Mouse (Mus musculus) lung, embryonic 15.5 days (tissue): ENCODE measurements around the gene Rubcnl. TPM values are rescaled to one million over a fixed set of nuclear protein-coding genes. Genes with fewer than 3 reads are reported as not detected.

Experiments
- ATAC-seq: fragments of 200-750 bp; cut with Nextera tagmentation; 2 replicates; pipeline ENCODE4 v1.8.0; 2017; ENCODE audit warnings: moderate number of reproducible peaks, borderline replicate concordance; ENCODE audit not compliant: low FRiP score, low TSS enrichment; ENCODE audit errors: extremely low read depth
- H3K27ac ChIP-seq: fragments of 300-500 bp; sonication (generic); 2 replicates; pipeline ENCODE4 v1.5.1; 2015; ENCODE audit warnings: moderate library complexity, mild to moderate bottlenecking, inconsistent platforms
- H3K27me3 ChIP-seq: fragments of 300-500 bp; sonication (generic); 2 replicates; pipeline ENCODE4 v1.6.1; 2015; ENCODE audit warnings: inconsistent platforms
- H3K36me3 ChIP-seq: fragments of 300-500 bp; sonication (generic); 2 replicates; pipeline ENCODE4 v1.6.1; 2015; ENCODE audit warnings: inconsistent platforms
- H3K4me1 ChIP-seq: fragments of 300-500 bp; sonication (generic); 2 replicates; pipeline ENCODE4 v1.6.1; 2015; ENCODE audit warnings: inconsistent platforms
- H3K4me2 ChIP-seq: fragments of 300-500 bp; sonication (generic); 2 replicates; pipeline ENCODE4 v1.6.1; 2015; ENCODE audit warnings: inconsistent platforms, mild to moderate bottlenecking, moderate library complexity
- H3K4me3 ChIP-seq: fragments of 300-500 bp; sonication (generic); 2 replicates; pipeline ENCODE4 v1.5.1; 2015; ENCODE audit warnings: mild to moderate bottlenecking, inconsistent platforms
- H3K9ac ChIP-seq: fragments of 300-500 bp; sonication (generic); 2 replicates; pipeline ENCODE4 v1.6.1; 2015; ENCODE audit warnings: inconsistent platforms
- H3K9me3 ChIP-seq: fragments of 300-500 bp; sonication (generic); 2 replicates; pipeline ENCODE4 v1.6.1; 2016; ENCODE audit warnings: inconsistent platforms
- WGBS: fragments of 180-500 bp; shearing (Covaris S2); methylation state at CpG from one replicate; pipeline ENCODE4 v1.1.7; 2015; 5-methylcytosine and 5-hydroxymethylcytosine counted together
- polyA plus RNA-seq: library from polyadenylated mRNA; unstranded; fragments of >200 nt; fragmentation: Nextera tagmentation; extraction: Ambion mirVana; gene quantifications from 2 replicates; pipeline ENCODE4 v1.2.1, GENCODE M21; 2015

Rubcnl gene
- polyA plus RNA-seq, 1 experiment from 2014 or later = 0.37 TPM

DNA sequence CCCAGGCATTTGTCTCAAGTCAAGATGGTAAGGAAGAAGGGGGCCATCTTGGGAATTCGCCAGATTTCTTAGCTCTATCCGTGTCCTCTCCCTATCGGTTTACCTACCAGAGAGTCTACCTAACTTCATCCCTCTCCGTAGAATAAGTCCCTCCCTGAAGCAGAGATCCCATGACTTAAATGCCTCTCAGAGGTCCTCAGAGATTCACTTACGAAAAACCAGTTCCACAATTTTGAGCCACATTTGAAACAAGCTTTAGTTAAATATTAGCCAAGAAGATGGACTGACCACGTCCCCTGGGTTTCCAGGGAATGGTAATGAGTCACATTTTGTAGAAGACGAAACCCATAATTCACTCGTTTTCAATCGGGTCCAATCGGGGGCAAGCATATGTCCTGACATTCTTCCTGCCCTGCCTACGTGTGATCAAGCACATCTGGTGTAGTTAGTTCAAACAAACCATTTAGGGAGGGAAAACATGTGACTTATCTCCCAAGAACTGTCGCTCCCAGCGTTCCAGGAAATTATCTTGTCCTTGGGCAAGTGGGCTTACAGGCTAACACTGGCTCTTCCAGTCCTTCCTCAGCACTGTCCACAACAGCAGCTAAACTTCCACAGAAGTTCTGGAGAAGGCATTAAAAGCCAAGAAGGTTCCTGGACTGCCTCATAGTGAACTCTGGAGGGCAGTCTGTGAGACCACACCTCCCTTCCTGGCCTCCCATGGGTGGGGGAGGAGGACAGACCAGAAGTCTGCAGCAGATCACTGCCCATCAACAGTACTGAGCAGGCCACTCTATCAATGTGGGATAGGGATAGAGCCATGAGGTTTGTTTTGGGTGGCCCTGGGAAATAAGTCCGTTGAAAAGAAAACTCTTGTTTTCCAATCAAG, 38.9 kb downstream of the Rubcnl start:
- H3K9ac ChIP-seq = no peak overlapping the region
- H3K27me3 ChIP-seq = no peaks in the 10 kb centered on the region
- no peaks in the 10 kb centered on the region for H3K9me3 ChIP-seq
- H3K27ac ChIP-seq = no peak overlapping the region
- peaks cover 7% of the 10 kb centered on the region for H3K4me1 ChIP-seq
- no peak overlapping the region for H3K4me2 ChIP-seq
- H3K36me3 ChIP-seq = no peaks in the 10 kb centered on the region
- no peak overlapping the region for H3K4me3 ChIP-seq
- 39% methylated on average over 14 of the region's 14 CpGs for WGBS
- peak; percentile 60; the same call in 1 of the 2 replicates for ATAC-seq

DNA sequence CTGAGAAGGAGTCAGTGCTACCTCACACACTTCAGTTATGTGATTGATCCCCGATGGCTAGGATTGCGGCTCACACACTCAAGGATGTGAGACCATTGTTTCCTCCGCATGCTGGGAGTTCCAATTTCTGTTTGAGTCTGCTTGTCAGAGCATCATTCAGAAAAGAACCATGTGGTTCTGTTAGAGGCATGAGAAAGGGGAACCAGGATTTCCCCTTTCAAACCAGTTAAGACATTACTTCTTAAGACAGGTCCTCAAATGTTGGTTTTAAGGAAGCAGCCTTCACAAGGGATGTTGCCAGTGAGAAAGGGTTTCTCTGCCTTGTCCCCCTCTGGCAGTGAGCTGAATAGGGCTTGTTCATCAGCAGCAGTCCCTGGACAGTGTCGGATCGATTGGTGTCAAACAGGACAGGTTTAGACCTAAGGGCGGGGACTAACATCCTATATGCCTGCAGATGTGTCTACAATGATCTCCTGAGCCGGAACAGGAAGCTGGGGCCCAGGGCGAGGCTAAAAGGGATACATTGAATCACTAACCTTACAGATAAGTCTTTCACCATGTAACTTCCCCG, 41.1 kb downstream of the Rubcnl start:
- no peak overlapping the region for H3K4me3 ChIP-seq
- no peak overlapping the region for H3K27ac ChIP-seq
- no peaks in the 10 kb centered on the region for H3K27me3 ChIP-seq
- 67% methylated on average over 9 of the region's 9 CpGs for WGBS
- H3K4me1 ChIP-seq = peaks cover 7% of the 10 kb centered on the region
- no peaks in the 10 kb centered on the region for H3K36me3 ChIP-seq
- no peak overlapping the region for H3K4me2 ChIP-seq
- no peaks in the 10 kb centered on the region for H3K9me3 ChIP-seq
- ATAC-seq = no peak
- H3K9ac ChIP-seq = no peak overlapping the region

DNA sequence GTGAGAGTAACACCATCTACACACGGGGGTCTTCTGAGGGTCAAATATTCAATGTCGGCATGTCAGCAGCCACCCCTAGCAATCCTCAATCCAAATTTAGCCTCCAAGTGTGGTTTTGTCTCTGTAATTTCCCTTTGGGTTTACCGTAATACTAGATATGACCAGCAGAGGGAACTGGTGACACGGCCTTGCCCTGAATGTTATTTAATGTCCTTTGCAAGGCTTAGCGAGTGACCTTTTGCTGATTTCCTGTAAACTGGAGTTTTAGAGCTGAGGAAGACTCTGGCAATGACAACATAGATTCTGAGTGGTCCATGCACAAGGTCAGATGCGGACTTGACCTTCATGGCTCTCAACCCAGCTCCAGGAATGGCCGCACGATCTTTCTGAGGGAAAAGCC, 44.7 kb downstream of the Rubcnl start:
- Histone ChIP-seq H3K4me2 (no peak overlapping the region), H3K9me3 (no peaks in the 10 kb centered on the region), H3K9ac (no peak overlapping the region), H3K27me3 (no peaks in the 10 kb centered on the region), H3K4me1 (no peaks in the 10 kb centered on the region), H3K27ac (no peak overlapping the region), H3K36me3 (no peaks in the 10 kb centered on the region), H3K4me3 (no peak overlapping the region)
- ATAC-seq = 0 out of 2 replicates have a peak, but pooled peaks have one; percentile 3
- WGBS = 32% methylated on average over 8 of the region's 8 CpGs

DNA sequence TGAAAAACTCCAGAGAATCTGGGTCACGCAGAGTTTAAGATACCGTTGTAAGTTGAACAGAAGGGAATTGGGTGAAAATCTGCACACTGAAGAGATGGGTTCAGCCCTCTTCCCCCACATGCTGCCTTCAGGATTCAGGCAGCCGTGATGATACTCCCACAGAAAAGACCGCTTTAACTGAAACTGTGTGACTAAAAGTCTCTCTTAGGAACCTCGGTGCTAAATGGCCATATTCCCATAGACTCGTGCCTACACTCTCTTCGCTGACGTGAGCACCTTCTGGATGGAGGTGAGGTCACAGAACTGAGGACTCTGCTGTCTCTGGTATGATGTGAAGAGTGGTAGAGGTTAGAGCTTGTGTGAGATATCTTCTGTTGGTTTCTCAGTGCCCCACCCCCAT, 48.1 kb downstream of the Rubcnl start:
- Histone ChIP-seq H3K9me3 (no peaks in the 10 kb centered on the region), H3K4me2 (no peak overlapping the region), H3K9ac (no peak overlapping the region), H3K4me3 (no peak overlapping the region), H3K27me3 (no peaks in the 10 kb centered on the region), H3K27ac (no peak overlapping the region), H3K36me3 (no peaks in the 10 kb centered on the region), H3K4me1 (no peaks in the 10 kb centered on the region)
- no peak for ATAC-seq
- WGBS = 90% methylated on average over 8 of the region's 8 CpGs

DNA sequence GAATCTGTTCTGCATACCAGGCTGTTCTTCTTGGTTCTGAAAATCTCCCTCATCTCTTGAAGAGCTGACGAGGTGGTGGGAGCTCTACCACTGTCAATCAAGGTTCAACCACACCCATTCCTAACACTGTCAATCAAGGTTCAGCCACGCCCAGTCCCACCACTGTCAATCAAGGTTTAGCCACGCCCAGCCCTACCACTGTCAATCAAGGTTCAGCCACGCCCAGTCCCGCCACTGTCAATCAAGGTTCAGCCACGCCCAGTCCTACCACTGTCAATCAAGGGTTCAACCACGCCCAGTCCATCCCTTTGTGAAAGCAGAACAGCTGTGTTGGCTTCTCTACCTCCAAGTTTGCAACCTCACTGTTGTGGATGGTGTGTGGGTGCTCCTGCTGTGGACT, 48.7 kb downstream of the Rubcnl start:
- Histone ChIP-seq H3K4me2 (no peak overlapping the region), H3K9ac (no peak overlapping the region), H3K27me3 (no peaks in the 10 kb centered on the region), H3K4me3 (no peak overlapping the region), H3K9me3 (no peaks in the 10 kb centered on the region), H3K4me1 (no peaks in the 10 kb centered on the region), H3K27ac (no peak overlapping the region), H3K36me3 (no peaks in the 10 kb centered on the region)
- no peak for ATAC-seq
- 77% methylated on average over 7 of the region's 7 CpGs for WGBS

DNA sequence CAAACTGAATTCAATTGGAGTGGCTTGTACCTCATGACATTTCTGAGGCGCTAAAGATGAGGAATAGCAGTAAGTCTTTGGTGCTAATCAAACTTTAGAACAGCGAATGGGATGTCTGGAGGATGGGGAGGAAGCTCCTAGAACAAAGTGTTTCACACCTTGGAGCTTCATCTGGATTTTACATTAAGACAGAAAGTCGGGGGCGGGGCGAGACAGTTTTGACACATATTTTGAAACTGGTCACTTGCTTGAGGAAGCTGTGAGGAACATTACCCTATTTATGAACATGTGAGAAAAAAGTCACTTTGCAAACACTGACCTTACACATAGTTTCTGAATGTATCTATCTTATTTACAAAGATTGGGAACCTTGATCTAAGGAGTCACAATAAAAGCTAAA, 49.4 kb downstream of the Rubcnl start:
- no peak for ATAC-seq
- no peak overlapping the region for H3K27ac ChIP-seq
- no peak overlapping the region for H3K9ac ChIP-seq
- H3K4me2 ChIP-seq = no peak overlapping the region
- WGBS = 90% methylated on average over 5 of the region's 5 CpGs
- H3K4me1 ChIP-seq = no peaks in the 10 kb centered on the region
- H3K4me3 ChIP-seq = no peak overlapping the region
- H3K9me3 ChIP-seq = no peaks in the 10 kb centered on the region
- H3K36me3 ChIP-seq = no peaks in the 10 kb centered on the region
- H3K27me3 ChIP-seq = no peaks in the 10 kb centered on the region

DNA sequence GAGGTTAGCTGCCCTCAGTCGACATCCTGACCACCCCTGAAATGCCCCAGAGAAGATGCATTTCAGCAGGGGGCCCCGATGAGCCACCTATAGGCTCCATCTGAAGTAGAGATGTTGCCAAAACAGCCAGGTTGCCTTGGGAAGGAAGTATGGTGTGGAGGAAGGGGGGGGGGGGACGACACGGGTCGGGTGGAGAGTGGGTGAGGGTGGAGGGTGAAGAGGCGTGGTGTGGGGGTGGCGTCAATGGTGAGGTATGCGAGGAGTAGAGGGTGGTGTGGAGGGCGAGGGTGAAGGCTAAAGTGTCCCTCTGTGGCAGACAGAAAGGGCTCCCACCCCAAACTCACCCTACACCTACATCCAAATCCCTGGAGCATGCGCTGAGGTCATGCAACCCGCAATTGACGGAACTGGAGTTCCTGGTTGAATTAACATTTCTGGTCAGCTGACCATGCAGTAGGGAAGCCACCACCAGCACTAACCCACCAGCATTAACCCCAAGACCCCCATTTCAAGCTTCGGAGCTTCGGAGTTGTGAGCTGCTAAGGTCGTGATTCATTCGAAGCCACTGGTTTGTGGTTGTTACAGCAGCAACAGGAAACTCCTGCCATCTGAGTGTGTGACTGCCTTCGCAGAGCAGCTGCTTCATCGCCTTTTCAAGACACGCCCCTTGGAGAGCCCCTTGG, 52.7 kb downstream of the Rubcnl start:
- H3K4me3 ChIP-seq = no peak overlapping the region
- H3K9ac ChIP-seq = no peak overlapping the region
- H3K36me3 ChIP-seq = no peaks in the 10 kb centered on the region
- no peaks in the 10 kb centered on the region for H3K9me3 ChIP-seq
- no peak overlapping the region for H3K27ac ChIP-seq
- WGBS = 75% methylated on average over 19 of the region's 19 CpGs
- no peak for ATAC-seq
- peak overlapping the region; percentile 8; the same call in 1 of the 2 replicates for H3K4me2 ChIP-seq
- H3K27me3 ChIP-seq = no peaks in the 10 kb centered on the region
- H3K4me1 ChIP-seq = no peaks in the 10 kb centered on the region

DNA sequence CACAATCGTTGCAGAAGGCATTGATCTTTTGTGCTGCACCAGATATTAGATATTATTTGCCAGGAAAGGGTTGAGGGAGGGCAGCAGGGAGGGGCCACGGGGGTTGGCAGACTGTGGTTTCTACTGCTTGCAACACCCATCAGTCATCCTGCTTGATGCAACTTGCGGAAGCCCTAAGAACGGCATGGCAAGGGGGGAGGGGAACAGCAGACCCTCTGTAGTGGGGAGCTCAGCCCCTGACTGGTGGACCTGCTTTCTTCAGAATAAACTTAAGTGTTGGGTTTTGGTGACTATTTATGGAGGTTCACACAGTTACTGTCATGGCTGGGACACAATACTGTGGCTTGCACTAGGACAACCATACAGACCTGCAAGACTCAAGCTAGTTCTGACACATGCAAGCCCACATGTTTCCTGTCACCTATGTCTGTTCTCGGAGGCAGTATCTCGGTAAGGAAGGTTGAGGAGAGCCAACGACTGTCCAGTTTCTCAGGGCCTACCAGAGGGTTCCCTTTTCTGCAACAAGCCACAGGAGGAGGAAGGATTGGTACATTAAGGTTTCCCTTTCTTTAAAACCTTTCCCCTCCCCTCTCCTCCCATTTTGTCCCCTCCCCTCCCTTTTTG, 53.6 kb downstream of the Rubcnl start:
- Histone ChIP-seq H3K9ac (no peak overlapping the region), H3K36me3 (no peaks in the 10 kb centered on the region), H3K27me3 (no peaks in the 10 kb centered on the region), H3K9me3 (no peaks in the 10 kb centered on the region), H3K27ac (no peak overlapping the region), H3K4me2 (no peak overlapping the region), H3K4me1 (no peaks in the 10 kb centered on the region), H3K4me3 (no peak overlapping the region)
- 54% methylated on average over 7 of the region's 7 CpGs for WGBS
- ATAC-seq = no peak

DNA sequence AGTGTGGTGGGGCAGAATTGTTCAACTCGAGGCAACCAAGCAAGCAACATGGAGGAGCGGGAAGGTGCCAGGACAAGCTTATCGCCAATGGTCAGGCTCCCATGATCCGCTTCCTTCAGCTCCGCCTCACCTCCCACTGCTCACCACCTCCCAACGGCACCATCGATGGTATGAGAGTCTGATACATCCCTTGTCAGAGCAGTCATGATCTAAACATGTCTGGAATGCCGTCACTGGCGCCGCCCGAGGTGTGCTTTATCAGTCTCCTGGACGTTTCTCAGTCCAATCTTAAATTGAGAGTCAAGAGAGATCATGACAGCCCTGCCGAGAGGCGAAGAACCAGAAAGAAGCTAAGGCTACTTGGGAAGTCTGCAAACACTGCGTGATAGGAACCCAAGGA, 55.3 kb downstream of the Rubcnl start:
- ATAC-seq = no peak
- Histone ChIP-seq H3K4me1 (no peaks in the 10 kb centered on the region), H3K36me3 (no peaks in the 10 kb centered on the region), H3K9ac (no peak overlapping the region), H3K27me3 (no peaks in the 10 kb centered on the region), H3K27ac (no peak overlapping the region), H3K9me3 (no peaks in the 10 kb centered on the region), H3K4me3 (no peak overlapping the region), H3K4me2 (no peak overlapping the region)
- WGBS = 73% methylated on average over 15 of the region's 15 CpGs

DNA sequence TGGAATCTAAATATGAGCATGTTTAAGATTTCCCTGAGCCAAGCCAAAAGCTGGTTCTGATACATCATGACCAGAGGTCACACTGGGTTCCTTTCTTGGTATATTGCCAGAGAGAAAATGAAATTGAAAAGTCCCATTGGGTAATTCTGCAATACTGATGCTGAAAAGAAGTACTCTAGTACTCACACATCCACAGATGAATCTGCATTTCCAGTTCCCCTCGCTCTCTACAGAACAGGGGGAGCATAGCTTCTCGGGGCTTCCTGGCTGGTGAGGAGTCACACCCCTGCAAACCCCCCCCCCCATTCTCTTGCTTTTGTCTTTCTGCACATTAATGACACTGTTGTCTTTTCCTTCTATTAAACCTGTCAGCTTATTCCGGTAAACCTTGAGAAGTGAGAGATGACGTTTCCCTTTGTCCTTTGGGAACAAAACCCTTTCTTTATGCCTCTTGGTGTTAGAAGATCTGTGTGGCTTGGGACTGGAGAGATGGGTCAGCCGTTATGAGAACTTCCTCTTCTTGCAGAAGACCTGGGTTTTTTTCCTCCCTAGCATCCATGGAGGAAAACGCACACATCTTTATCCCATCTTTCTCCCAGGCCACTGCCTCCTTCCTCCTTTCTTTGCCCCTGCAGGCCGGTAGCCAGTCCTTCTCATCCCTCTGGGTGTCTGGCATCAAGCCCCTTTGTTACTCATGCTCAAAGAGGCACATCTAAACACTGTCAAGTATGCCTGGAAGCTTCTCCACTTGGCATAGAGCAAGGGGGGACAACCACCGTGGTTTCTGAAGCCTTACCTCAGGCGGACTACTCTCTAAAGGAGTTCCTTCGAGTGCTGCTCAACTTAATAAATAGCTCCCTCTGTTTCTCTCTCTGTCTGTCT, 59.7 kb downstream of the Rubcnl start:
- Histone ChIP-seq H3K27ac (no peak overlapping the region), H3K9ac (no peak overlapping the region), H3K9me3 (no peaks in the 10 kb centered on the region), H3K4me2 (no peak overlapping the region), H3K4me3 (no peak overlapping the region), H3K4me1 (no peaks in the 10 kb centered on the region), H3K36me3 (no peaks in the 10 kb centered on the region), H3K27me3 (no peaks in the 10 kb centered on the region)
- ATAC-seq = no peak
- WGBS = 77% methylated on average over 10 of the region's 10 CpGs

DNA sequence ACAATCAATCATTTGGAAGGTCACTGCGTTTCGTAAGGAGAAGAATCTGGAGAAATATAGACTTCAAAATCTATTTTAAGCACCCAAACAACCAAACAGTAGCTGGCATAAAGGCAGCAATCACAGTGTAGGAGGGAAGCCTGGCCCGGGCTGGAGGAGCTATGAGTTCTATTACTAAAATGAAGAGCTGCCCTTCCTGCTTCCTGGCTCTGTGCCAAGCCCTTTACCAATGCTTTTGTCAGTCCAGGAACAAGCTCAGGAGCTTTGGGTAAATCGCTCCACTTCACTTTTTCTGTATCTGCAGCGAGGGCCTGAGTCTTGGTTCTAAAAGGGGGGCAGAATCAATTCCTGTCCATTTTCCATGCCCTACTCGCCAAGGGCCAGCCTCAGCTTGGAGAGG, 62.1 kb downstream of the Rubcnl start:
- Histone ChIP-seq H3K27ac (no peak overlapping the region), H3K9ac (no peak overlapping the region), H3K4me1 (no peaks in the 10 kb centered on the region), H3K4me2 (no peak overlapping the region), H3K4me3 (no peak overlapping the region), H3K36me3 (no peaks in the 10 kb centered on the region), H3K27me3 (no peaks in the 10 kb centered on the region), H3K9me3 (no peaks in the 10 kb centered on the region)
- no peak for ATAC-seq
- WGBS = 47% methylated on average over 6 of the region's 6 CpGs
